Mouse (Mus musculus) G1E (cell line): ENCODE measurements around the gene Gdf1. TPM values are rescaled to one million over a fixed set of nuclear protein-coding genes. Genes with fewer than 3 reads are reported as not detected.

ENCODE experiments used
- ATAC-seq: 2 replicates; pipeline ENCODE4 v1.8.0; 2016; ENCODE audit warnings: mild to moderate bottlenecking; ENCODE audit not compliant: insufficient number of reproducible peaks, poor library complexity, low FRiP score, severe bottlenecking; ENCODE audit errors: extremely low read depth
- DNase-seq: peaks from one replicate; pipeline ENCODE4 v3.0.0; 2012; ENCODE audit warnings: low spot score
- H3K27me3 ChIP-seq: 2 replicates; pipeline ENCODE4 v1.6.1; 2012; ENCODE audit warnings: mild to moderate bottlenecking, low read length, inconsistent platforms; ENCODE audit not compliant: insufficient read depth
- H3K36me3 ChIP-seq: replicated peaks from 2 replicates; pipeline ENCODE3; 2012; ENCODE audit warnings: mild to moderate bottlenecking, inconsistent platforms
- H3K4me1 ChIP-seq: 2 replicates; pipeline ENCODE4 v1.6.1; 2012; ENCODE audit warnings: low read depth, low read length, inconsistent platforms, mixed read lengths; ENCODE audit not compliant: insufficient read depth
- H3K4me3 ChIP-seq: 2 replicates; pipeline ENCODE4 v1.5.1; 2012; ENCODE audit warnings: low read depth, mild to moderate bottlenecking, inconsistent platforms, low read length, moderate library complexity, mixed read lengths
- H3K9me3 ChIP-seq: replicated peaks from 2 replicates; pipeline ENCODE4 v1.6.1; 2012; ENCODE audit warnings: inconsistent platforms
- CTCF ChIP-seq: IDR thresholded peaks from 2 replicates; pipeline ENCODE4 v1.5.1; 2012; ENCODE audit warnings: low read depth, low read length, inconsistent platforms, mixed read lengths
- GATA1 ChIP-seq: IDR thresholded peaks from 2 replicates; pipeline ENCODE4 v1.6.1; 2012; ENCODE audit warnings: borderline replicate concordance, low read length, inconsistent platforms, mixed read lengths
- GATA2 ChIP-seq: IDR thresholded peaks from 2 replicates; pipeline ENCODE4 v1.6.1; 2012; ENCODE audit warnings: low read depth, low read length, inconsistent platforms, borderline replicate concordance
- POLR2AphosphoS5 ChIP-seq: IDR thresholded peaks from 2 replicates; pipeline ENCODE4 v1.6.1; 2012; ENCODE audit warnings: low read depth, low read length, inconsistent platforms; ENCODE audit not compliant: insufficient replicate concordance
- TAL1 ChIP-seq: conservative IDR thresholded peaks from 2 replicates; pipeline ENCODE4 v1.6.1; 2012; ENCODE audit warnings: low read depth, low read length, inconsistent platforms, mixed read lengths
- polyA plus RNA-seq: library from polyadenylated mRNA; stranded (reverse); fragments of >175 nt; gene quantifications from 2 replicates; pipeline ENCODE4 v1.2.3, GENCODE M21; 2012
- total RNA-seq, 2 experiments: library from RNA; stranded (forward) in 1 of 2; stranded (reverse) in 1 of 2; fragments of 200-1000 nt in 1 of 2; fragments of >200 nt in 1 of 2; fragmentation: Nextera tagmentation in 1 of 2; gene quantifications; 2 replicates each; pipeline ENCODE4 v1.2.3; 2014 to 2017

The Gdf1 gene
- total and polyA plus RNA-seq, 3 experiments = not detected

DNA sequence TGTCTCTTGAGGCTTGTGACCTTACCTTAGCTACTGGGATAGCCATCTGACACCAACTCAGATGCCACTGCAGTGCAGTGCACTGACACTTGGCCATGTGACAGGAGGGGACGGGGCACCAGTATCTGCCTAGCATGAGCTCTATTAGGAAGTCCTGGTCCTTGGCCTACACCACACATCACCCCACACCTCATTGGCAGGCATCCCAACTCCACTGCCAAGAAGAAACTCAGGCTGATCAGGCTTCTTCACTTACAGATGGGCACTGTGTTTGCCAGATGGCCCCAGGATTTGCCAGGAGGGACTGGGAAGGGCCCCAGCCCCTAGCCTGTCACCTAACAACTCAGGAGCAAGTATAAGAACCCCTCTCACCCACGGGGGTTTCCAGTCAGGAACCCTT is 16.2 kb upstream of the Gdf1 start:
- TF ChIP-seq CTCF (no peak), GATA2 (no peak), POLR2AphosphoS5 (no peak), GATA1 (no peak), TAL1 (no peak)
- H3K9me3 ChIP-seq = no peaks in the 10 kb centered on the region
- ATAC-seq (no peak), DNase-seq (no peak)
- H3K4me1 ChIP-seq = peaks cover 22% of the 10 kb centered on the region
- H3K36me3 ChIP-seq = peaks cover 53% of the 10 kb centered on the region
- no peak overlapping the region for H3K4me3 ChIP-seq
- H3K27me3 ChIP-seq = peaks cover 32% of the 10 kb centered on the region

DNA sequence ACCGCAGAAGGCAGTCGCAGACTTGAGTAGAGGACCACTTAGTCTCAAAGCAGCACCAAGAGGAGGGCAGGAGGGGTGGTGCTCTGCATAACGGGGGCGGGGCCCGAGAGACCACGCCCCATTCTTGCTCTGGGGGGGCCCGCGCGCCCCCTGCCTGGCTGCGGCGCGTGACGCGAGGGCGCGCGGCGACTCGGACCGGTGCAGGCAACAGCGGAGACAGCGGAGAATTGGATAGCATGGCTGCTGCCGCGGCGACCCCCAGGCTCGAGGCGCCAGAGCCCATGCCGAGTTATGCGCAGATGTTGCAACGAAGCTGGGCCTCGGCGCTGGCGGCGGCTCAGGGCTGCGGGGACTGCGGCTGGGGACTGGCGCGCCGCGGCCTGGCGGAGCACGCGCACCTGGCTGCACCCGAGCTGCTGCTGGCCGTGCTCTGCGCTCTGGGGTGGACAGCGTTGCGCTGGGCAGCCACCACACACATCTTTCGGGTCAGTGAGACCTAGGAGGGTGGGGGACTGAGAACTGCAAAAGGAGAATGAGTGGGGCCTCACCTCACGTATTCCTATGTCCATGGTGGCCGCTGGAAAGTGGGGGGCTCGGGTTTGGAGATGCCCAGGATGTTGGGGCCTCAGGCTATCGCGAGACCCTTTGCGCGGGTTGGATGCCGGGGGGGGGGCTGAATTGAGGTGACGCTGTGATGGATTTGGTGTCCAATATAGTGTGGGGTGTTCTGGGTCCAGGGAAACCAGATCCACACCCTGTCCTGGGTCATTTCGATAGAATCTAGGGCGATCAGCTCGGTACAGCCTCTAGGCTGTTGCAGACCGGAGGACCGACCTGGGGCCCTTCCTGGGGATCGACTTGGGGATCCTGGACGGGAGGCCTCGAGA is 13.8 kb upstream of the Gdf1 start, which contains the start of gene Cers1:
Gene Cers1 (plus strand): TSS at position 152 of the 887 bp plus-strand sequence.
- TF ChIP-seq GATA2 (no peak), POLR2AphosphoS5 (no peak), TAL1 (no peak), GATA1 (no peak), CTCF (no peak)
- Histone ChIP-seq H3K9me3 (no peaks in the 10 kb centered on the region), H3K4me1 (peaks cover 22% of the 10 kb centered on the region), H3K27me3 (peaks cover 42% of the 10 kb centered on the region), H3K36me3 (peaks cover 31% of the 10 kb centered on the region), H3K4me3 (peak within 1 kb of the TSS; percentile 56; the same call in 1 of the 2 replicates)
- DNase-seq = no peak
- no peak for ATAC-seq

DNA sequence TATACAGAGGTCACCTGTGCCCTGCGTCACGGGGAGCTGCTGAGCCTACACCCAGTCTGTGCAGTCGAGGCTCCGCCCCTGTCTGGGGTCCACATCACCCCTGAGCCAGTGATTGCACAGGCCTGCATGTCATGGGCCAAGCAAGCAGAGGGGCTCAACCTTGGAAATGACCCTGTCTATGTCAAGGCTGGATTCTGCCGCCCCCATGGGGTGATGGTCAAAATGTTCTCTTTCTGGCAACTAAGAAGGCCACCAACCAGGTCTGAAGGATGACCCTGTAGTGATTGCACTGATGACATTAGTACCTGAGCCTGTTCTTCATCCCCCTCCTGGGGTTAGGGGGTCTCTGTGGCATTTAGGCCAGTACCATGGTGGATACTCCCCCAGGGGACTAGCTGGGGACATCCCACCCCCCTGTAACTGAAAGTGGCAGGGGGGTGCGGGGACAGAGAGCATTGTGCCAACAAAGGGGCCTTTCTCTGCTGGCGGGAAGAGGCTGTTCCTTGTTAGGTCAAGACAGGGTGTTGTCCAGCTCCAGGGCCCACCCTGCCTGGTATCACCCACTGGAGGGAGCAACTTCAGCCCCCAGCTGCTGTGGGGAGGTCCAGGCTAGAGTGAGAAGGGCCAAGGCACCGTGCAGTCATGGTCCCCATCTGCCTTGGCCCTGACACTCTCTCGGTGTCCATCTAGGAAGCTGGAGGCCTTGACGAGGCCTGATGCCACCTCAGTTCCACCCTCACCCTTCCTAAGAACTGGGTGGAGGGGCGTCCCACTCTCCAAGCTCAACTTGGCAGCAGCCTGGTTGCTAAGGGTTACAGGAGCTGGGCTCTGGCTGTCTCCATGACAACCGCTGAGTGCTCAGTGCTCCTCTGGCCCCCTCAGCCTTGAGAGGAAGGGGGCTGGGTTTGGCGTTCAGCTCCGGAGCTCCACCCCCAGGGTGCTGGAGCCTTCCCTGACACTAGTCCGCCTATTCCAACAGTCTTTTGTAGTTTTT is 12.8 kb upstream of the Gdf1 start:
- peaks cover 22% of the 10 kb centered on the region for H3K36me3 ChIP-seq
- H3K27me3 ChIP-seq = peaks cover 50% of the 10 kb centered on the region
- H3K4me1 ChIP-seq = peaks cover 26% of the 10 kb centered on the region
- no peak for DNase-seq
- ATAC-seq = no peak
- no peak overlapping the region for H3K4me3 ChIP-seq
- no peak for TF ChIP-seq GATA1
- no peak for TF ChIP-seq POLR2AphosphoS5
- no peak for TF ChIP-seq TAL1
- no peak for TF ChIP-seq CTCF
- no peak for TF ChIP-seq GATA2
- H3K9me3 ChIP-seq = no peaks in the 10 kb centered on the region

DNA sequence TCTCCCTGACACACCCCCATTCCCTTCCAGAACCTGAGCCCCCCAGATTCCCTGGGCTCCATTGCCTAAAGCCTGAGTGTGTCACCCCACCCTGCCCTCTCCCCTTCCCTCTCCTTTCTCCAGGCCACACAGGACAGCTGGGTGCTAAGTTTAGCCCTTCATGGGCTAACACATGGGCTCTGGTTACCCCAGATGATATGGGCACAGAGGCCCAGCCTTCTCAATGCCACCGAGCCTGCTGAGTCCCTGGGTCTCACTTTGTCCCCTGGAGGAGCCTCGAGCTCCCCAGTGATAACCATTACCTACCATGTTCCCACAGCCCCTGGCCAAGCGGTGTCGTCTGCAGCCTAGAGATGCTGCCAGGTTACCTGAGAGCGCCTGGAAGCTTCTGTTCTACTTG is 11.7 kb upstream of the Gdf1 start:
- ATAC-seq = no peak
- Histone ChIP-seq H3K4me1 (peaks cover 23% of the 10 kb centered on the region), H3K36me3 (peaks cover 11% of the 10 kb centered on the region), H3K4me3 (no peak overlapping the region), H3K9me3 (no peaks in the 10 kb centered on the region), H3K27me3 (peaks cover 58% of the 10 kb centered on the region)
- TF ChIP-seq CTCF = no peak
- no peak for TF ChIP-seq POLR2AphosphoS5
- TF ChIP-seq TAL1 = no peak
- TF ChIP-seq GATA2 = no peak
- no peak for TF ChIP-seq GATA1
- DNase-seq = no peak

DNA sequence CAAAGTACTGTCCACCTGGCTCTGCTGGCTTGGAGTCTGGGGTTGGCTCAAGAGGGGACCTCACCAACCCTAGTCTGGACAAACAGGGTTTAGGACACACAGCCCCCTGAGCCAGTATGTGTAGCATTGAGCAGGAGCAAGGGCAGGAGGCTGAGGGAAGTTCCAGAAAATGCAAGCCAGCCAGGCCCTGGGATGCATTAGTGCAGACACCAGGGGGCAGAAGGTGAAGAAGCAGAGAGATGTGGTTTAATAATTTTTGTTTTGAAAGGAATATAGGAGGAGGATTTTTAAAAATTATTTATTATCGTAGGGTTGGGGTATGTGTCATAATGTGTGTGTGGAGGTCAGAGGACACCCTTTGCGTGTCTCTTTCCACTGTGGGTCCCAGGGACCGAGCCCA is 5.9 kb upstream of the Gdf1 start:
- no peak overlapping the region for H3K4me3 ChIP-seq
- ATAC-seq = no peak
- DNase-seq = no peak
- peaks cover 22% of the 10 kb centered on the region for H3K4me1 ChIP-seq
- TF ChIP-seq TAL1 (no peak), CTCF (no peak), POLR2AphosphoS5 (no peak), GATA2 (no peak), GATA1 (no peak)
- peaks cover 7% of the 10 kb centered on the region for H3K9me3 ChIP-seq
- H3K36me3 ChIP-seq = no peaks in the 10 kb centered on the region
- peaks cover 38% of the 10 kb centered on the region for H3K27me3 ChIP-seq

DNA sequence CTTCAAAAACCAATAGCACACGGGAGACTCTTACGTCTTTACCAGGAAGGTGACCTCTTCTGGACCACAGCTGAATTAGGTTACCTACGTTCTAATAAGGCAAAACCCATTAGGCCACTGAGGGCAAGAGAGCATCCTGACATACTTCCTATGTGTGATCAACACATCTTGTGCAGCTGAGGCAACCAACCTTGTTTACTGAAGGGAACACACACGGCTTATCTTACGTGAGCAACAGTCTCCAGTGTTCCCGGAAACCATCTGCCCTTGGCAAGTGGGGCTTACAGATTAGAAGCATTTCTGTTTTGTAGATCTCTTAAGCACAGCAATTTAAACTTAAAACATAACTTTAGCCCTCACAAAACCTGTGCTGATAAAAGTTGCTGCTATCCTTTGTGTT is 2.1 kb upstream of the Gdf1 start:
- no peak for DNase-seq
- Histone ChIP-seq H3K9me3 (peaks cover 24% of the 10 kb centered on the region), H3K36me3 (peaks cover 31% of the 10 kb centered on the region), H3K27me3 (peaks cover 17% of the 10 kb centered on the region), H3K4me1 (peaks cover 30% of the 10 kb centered on the region), H3K4me3 (no peak overlapping the region)
- ATAC-seq = 0 out of 2 replicates have a peak, but pooled peaks have one; percentile 15
- TF ChIP-seq GATA2 (no peak), TAL1 (peak; percentile 49)
